Mouse (Mus musculus) right cerebral cortex, postnatal 4 days (tissue): ENCODE data around the gene Tmed8.
"Not testable (repeated sequence)": the region's sequence is repeated elsewhere in the genome, so short reads cannot be mapped to it uniquely, and the experiment has no call there.

ENCODE experiments used
- DNase-seq: peaks from one replicate; pipeline ENCODE4 v3.0.0-alpha.2; 2022

Gene Tmed8

DNA sequence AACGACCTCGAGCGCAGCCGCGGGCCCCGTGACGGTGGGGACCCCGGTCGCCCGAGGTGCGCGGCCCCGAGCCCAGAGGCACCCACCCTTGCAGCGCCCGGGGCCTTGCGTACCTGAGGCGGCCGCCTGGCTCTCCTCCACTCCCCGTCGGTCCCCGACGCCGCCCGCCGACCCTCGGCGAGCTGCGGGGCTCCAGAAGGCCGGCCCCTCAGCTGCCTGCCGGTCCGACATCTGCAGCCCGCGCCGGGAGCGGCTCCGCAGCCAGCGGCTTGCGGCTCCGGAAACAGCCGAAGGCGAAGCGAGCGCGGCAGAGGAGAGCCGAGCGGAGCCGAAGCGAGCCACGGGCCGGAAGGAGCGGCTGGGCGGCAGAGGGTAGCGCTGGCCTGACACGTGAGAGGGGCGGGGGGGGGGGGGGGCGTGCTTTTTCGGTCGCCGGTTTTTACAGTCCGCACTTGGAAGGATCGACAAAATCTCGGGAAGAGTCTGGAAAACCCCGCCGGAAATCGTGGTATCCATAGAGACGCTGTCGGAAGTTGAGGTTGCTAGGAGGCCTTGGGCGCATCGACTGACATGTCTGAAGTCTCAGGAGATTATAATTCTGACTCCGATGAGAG, at the start of gene Tmed8:
Tmed8 (minus strand) TSS at position 482 of the 614 bp plus-strand sequence.
- peak; percentile 76 for DNase-seq

DNA sequence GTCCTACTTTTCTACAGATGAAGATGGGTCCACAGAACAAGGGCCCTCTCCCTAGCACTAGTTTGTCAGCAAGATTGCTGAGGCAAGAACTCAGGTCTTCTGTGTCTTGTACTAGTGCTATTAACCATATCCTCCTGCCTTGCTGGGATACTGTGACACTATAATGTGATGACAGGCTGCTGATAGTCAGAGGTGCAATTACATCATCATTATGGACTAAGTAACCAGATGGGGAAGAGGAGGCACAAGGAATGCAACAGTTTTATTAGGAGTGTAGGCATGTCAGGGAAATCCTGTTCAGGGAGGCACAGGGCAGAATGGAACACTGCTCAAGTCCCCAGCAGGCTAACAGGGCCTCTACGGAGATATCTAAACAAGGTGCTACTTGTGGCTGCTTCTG, 38.4 kb upstream of the Tmed8 start, which contains the start of gene Noxred1:
Noxred1 (minus strand) TSS at position 101 of the 400 bp plus-strand sequence.
- DNase-seq = no peak

DNA sequence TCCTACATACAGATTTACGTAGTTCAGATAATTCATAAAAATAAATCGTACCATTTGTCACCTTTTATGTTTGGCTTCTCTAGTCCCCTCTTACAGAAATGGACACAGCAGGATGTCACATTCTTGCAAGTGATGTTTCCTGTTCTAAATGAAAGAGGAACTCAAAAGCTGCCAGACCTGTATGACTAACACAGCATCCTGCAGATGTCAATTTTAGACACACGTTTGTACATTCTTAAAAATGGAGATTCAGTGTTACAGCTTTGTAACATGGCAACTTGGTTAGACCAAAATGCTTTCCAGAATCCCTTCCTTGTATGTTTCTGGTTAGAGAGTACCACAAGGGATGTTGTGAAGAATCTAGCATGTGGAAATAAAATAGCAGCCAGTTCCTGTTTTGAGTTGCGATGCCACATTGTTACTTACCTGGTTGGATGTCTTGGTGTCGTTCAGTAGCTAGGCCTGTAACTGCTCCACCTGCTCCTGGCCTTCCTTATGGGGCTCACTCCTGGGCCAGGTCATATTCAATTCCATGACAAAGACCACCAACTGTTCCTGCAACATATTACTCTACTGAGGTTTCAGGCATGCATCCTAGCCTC, 36.7 kb upstream of the Tmed8 start:
- DNase-seq = no peak

DNA sequence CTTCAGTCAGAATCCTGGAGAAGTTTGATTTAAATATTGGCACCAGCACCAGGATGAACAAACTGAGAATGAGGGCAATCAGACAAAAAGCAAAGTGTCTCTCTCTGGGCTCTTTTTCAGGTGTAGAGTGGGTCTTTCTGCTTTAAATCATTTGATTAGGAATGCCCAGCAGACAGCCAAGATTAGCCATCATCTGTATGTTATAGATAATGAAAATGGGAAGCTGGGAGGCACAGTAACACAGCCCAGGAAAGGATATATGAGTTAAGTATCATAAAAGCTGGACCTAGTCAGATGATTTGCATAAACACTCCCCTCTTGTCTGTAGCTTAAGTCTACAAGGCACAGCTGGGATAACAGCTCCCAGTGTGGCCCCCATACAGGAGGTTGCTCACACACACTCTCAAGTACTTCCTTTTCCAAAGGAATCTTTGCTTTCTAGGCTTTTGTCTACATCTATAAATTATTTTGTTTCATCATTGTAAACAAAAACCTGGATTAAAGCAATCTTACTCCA, 30.2 kb upstream of the Tmed8 start:
- no peak for DNase-seq

DNA sequence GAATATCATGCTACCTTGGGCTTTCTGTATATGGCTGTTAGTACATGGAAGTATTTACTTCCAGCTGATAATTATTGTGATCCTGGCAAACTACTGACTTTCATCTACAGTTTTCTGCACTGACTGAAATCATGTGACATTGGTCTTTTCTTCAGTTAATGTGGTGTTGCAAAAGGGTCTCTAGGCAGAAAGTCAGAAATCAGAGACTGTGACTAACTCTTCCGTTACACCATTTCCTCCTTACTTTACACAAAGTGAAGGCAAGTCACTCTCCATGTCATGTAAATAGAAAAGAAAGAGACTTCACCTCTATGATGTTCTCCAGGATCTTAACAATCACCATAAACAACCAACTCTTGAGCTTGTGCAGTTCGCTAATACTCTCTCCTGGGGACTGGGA, 29.4 kb upstream of the Tmed8 start:
- no peak for DNase-seq

DNA sequence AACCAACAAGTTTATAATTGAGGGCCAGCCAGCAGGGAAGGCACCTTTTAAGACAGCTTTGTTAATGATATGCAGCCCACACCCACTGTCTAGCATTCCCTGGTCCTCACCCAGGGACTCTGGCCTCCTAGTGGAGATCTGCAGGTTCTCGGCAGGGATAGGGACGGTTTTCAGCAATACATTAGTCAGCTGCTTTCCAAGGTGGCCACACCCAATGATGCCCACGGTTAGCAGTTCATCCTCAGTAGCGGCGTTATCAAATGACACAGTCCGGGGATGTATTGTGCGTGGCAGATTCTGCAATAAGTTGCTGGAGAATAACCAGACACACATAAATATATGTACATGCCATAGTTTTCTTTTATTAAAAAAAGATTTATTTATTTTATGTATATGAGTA, 26.5 kb upstream of the Tmed8 start:
- no peak for DNase-seq

DNA sequence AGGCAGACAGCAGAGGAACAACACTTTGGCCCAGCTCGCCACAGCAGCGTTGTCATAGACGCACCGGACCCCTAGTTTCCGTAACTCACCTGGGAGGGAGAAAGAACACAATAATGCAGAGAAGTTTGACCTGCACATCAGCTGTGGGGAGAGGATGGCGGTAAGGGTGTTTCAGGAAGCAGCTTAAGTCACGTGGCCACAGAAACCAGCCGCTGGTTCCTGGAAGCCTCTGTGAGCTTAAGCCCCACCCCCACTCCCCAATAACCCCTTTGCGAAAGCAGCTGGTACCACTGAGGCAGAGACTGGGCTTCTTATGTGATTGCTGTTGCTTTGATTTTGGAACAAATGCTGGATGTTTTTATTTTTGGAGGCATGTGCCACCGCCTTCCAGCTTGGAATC, 24.7 kb upstream of the Tmed8 start:
- DNase-seq = no peak

DNA sequence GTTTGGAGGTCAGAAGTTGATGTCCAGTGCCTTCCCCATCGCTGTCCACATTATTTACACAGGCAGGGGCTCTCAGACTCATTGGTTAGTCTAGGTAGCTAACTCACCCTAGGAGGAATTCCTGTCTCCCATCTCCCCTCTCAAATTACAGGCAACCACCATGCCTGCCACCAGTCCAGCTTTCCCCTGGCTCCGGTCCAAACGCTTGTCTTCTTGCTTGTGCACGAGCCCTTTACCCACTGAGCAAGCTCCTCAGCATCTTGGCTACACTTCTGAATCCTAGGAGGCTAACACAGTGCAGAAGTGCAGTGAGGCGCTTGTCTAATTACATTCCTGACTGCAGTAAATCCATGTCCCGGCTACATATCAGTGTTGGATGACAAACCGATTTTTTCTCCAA, 19.1 kb upstream of the Tmed8 start:
- DNase-seq = peak; percentile 24

DNA sequence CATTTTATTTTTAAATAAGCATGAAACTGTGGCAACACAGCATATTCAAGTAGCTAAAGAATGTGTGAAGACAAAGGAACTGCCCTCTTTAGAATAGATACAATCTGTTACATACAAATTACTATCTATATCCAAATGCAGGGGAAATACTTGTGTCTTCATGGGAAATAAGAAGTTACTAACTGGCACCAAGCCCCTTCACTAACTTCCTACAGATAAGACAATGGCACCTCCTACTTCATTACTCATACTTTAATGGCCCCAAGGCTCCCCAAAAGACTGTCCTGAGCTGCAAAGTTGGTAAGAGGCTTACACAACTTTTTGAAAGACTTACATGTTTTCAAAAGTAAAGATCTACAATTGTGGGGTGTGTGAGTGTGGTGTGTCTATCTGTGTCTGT, 17.3 kb upstream of the Tmed8 start:
- DNase-seq = no peak

DNA sequence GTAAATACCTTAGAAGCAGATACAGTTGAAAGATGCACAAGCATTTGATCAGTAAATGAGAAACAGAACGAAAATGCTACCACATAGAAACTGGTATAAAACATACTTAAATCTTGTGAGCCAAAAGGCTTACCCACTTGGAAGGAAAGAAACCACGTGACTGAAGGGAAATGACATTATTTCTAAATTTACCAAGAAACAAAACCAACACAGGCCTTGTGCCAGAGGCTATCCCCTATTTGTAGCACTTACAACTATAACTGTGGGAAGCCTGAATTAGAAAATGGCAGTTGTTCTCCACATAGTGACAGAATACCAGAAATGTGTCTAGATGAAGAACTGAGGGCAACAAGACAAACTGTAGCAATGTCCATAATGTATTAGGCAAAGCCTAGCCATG, 15.8 kb upstream of the Tmed8 start:
- no peak for DNase-seq

DNA sequence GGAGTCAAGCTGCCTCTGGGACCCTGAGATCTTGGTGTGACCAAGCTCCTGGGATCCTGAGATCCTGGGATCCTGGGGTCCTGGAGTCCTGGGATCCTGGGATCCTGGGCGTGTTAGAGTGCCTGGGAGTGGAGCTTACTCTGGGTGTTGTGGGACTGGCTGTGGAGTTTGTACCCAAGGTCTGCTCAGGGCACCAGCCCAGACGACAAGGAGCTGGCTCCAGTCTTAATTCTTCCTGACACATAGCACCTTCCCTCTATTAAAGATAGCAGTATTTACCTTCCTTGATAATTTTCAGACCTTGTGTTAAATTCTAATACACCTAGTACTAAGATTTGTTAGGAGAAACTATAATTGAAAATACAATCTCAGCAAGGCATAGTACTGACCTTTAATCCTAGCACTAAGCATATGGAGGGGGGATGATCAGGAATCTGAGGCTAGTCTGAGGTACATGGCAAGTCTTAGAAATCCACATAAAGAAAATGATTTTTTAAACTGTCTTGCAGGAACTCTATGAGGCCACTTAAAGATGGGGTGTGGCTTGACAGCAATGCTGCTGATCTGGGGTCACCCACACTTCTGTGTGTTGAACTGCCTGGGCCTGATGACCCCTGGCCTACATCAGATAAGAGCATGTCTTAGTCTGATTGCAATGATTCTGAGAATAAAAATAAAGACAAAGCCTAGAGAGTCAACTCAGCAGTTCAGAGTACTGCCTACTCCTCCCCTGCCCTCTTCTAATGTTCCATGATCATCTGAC, 12.8 kb upstream of the Tmed8 start:
- no peak for DNase-seq

DNA sequence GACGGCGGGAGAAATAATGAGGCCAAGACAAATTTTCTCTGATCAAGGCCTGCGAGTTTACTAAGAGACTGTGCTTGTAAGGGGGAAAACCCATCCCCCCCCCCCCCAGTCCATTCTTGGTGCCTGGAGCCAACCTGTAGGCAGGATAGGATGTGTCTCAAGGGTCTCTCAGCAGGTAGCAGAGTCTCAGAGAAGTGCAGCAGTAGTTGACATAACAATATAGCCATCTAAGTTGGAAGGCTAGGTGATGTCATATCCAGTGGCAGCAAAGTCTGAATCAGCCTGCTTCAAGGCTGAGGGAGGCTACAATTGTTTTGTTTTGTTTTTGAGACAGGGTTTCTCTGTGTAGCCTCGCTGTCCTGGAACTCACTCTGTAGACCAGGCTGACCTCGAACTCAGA, 5.5 kb upstream of the Tmed8 start:
- DNase-seq = not testable (repeated sequence)

DNA sequence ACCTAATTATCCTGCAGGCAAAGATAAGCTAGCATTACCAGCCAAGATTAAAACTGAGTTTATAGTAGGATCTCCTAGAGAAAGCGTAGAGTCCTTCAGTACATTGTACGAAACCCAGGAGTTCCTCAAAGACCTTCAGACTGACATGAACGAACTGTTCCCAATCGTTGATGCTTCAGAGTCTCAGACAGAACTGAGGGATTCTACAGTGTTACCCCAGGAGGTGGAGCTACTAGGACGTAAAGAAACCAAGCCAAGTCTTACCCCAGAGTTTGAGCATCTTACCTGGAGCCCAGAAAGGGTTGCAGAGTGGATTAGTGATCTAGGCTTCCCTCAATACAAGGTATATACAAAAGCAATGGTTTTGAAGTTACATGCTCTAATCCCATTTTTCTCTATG, 1.4 kb upstream of the Tmed8 start:
- no peak for DNase-seq

DNA sequence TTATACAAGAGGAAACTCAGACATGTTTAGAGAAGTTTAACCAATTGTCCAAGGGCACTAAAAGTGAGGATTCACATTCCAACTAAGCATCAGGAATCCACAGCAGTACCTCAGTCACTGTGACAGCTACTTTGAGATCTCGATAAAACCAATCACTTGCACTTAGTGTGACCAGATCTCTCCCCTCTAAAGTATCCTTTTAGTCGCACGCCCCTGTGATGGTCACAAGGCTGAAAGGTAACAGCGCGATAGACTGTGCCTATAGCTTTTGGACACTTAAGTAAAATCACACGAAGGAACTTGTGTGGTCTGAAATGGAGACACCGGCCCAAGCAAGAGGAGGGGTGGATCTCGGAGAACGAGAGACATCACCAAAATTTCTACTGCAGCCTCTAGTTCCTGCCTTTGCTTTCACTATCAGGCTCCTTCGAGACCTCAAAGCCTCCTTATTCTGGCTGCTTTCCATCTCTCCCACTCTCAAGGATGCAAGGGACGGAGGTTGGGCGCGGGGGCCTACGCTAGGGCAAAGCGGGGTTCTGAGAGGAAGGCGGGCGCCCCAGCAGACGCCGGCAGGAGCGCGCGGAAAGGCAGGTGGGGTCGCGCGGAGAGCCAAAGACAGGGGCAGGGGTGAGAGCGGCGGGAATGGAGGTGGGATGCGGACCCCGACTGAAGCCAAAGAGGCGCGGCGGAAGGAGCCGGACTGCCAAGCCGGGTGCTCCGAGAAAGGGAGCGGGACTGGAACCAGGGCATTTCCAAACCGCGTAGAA, 865 bp downstream of the Tmed8 start, which contains the start of gene Samd15:
Samd15 (plus strand) TSS at position 518 of the 767 bp plus-strand sequence.
- no peak for DNase-seq

DNA sequence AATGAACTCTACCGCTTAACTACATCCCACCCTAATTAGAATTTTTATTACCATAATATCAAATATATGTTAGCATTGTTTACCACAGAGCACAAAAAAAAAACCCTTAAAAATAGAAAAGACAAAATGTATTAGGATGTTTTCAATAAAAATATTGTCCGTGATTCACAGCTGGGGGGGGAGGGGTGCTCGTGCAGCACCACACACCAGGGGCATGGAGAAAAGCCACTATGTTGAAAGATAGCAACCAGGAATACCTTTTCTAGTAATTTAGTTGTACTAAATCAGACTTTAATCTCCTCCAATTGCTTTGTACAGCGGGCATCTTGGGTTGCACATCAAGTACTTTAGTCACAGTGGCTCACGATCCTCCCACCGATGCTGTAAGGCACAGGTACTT, 1.5 kb downstream of the Tmed8 start:
- DNase-seq = no peak

DNA sequence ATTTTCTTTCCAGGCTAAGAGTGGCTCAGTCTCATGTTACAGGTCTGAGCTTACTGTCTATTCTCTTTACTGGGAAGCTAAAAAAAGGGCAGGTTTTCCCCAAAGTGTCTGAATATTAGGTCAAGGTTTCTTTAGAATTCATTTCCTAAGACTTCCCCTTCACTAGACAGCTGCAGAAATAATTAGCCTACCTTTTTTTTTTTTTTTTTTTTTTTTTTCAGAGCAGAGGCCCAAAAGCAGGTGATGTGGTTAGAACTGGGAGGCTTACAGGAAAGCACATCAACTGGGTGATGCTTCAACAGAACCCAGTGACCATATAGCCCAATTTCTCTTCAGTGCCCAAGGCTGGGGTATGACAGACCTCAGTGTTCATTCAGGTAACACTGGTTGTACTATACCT, 3.9 kb downstream of the Tmed8 start:
- DNase-seq = no peak

DNA sequence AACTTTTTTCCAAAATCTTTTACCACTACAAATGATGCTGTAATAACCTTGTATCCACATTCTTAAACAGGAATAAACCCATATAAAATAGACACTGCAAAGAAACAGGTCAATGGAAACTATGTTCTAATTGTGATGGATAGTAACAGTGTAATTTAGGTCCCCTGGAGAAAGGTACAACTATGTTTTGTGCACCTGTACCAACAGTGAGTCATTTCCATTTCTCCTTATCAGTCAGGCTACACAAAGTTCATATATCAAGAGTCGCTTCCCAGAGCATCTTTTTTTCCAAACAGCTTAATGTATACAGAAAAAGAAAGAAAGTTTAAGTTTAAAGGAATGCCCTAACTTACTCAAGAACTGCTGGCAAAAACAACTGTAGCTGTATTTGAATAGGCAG, 5.2 kb downstream of the Tmed8 start:
- no peak for DNase-seq

DNA sequence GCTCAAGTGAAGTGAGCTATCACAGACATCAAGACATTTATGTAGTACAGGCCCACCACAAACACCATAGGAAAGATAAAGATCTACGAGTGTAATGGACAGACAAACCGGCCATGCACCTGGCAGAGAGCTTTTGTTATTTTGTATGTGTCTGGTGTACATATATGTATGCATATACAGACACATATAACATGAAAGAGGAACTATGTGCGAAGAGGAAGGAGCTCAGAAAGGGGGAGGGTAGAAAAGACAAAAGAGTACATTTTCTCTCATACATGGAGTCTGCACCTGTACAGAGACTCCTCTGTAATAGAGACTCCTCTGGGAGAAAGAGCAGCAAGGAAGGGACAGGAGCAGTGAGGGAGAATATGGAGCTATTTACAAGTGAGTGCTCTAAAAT, 7.2 kb downstream of the Tmed8 start:
- no peak for DNase-seq

DNA sequence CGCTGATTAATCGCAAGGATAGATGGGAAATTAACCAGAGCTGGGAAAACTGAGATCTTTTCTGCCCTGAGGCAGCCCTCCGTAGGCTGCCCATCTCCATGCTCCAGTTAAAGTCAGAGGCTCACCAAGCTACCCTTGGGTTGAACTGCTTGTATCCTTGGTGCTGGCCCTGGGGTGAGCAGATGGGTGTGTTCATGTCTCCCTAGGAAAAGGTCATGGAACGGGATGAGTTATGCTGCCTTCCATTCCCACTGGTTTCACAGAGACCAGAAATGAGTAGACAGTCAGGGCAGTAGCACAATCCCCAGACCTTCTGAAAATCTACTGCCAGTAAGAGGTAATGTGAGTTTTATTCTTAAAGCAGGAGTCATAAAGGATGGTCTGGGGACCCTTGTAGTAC, 22.6 kb downstream of the Tmed8 start:
- DNase-seq = no peak

DNA sequence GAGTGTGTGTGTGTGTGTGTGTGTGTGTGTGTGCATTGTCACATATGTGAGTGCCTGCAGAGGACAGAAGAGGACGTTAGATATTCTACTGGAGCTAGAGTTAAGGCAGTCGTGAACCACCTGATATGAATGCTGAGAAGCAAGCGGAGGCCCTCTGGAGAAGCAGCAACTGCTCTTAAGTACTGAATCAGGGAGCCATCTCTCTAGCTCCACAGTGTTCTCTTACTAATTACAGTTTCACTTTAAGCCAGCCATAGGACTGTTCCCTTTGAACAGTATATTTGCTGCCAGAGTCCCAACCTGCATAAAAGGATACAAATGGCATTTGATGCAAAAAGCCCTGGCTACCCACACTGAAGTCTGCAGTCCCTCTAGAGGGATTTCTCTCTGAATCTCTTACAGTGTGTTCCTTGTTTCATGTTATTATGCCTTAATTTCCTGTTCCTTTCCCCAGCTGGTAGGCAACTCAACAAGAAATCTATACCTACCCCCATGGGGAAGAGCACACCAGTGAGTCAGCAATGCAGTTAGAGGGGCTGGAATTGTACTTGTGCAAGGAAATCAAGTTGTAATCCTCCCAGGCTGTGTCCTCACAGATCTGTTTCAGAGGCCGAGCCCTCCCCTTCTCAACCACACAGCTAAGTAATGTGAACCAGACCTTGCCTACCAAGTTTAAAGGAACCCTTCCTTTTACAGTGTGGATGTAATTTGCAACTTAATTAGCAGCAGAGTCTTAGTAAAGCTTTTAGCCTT, 24.9 kb downstream of the Tmed8 start:
- no peak for DNase-seq

DNA sequence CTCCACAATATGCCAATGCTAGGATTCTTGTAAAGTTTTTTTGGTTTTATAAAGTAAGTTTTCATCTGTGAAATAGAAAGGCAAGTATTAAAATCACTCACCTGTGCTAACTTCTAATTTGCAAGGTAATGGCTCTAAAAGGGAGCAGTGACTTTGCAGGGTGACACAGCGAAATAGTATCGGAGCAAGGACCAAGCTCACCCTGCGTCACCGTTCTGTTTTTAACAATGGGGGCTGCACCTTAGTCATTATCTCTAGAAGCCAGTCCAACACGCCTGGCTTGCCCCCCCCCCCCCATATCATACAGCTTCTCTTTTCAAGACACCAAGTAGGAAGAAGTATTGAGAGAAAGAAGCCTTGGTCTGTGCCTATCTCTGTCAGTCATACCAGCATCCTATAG, 39.4 kb downstream of the Tmed8 start:
- no peak for DNase-seq

DNA sequence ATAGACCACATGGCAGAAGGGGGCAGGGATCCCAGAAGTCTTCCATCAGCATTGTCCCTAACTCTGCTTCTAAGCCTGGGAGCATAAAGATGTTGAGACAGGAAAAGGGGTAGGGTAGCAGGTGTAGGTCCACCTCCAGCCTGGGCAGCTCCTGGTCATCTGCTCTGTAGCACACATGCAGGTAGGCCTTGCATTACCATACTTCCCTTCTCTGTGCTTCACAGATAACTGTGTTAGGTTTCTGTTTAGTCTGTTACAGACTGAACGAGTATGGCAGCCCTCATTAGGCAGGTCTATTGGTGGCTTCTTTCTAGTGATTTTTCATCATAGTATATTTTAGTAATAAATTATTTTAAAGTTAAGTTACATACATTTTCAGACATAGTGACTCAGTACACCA, 39.9 kb downstream of the Tmed8 start:
- DNase-seq = no peak

DNA sequence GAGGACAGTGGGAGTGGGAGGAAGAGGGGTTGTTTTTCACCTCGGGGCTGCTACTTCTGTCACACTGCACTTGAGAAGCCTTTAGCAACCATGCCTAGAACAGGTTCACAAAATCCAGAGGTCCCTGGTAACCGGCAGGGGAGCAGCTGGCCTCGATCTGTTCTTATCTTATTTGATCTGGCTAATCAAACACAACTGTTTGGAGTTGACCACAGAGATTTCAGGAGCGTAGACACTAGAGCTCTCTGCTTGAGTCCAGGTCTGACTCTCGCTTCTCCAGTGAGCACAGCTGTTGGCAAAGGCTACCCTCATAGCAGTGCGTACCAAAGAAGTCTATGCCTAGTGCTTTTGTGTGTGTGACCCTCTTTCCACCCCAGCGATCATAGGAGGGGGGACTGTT, 42.2 kb downstream of the Tmed8 start:
- no peak for DNase-seq
